Mouse (Mus musculus): ENCODE results near the gene Bpifb2.
"Not testable (repeated sequence)": the region's sequence is repeated elsewhere in the genome, so short reads cannot be mapped to it uniquely, and the experiment has no call there.

Bpifb2 gene

GRCm38 (mm10) chr2:153874745-153875144 is at the start of gene Bpifb2:
TSS of gene Bpifb2 (plus strand) at chr2:153875045.
- DNase-seq = no peak

- DNase-seq = not testable (repeated sequence)
These were observed 48.9 kb upstream of the Bpifb2 start for GRCm38 (mm10) chr2:153825900-153826299.

- DNase-seq = no peak
These were observed 47.5 kb upstream of the Bpifb2 start for GRCm38 (mm10) chr2:153827171-153827830.

GRCm38 (mm10) chr2:153828704-153829103 is 46.1 kb upstream of the Bpifb2 start:
- DNase-seq = no peak

- no peak for DNase-seq
These were observed 41.6 kb upstream of the Bpifb2 start for GRCm38 (mm10) chr2:153833291-153833690.

- DNase-seq = no peak
These were observed 32.0 kb upstream of the Bpifb2 start for GRCm38 (mm10) chr2:153842854-153843253.

- no peak for DNase-seq
These were observed 26.5 kb upstream of the Bpifb2 start for GRCm38 (mm10) chr2:153848389-153848788.

- DNase-seq = peak in 1 of 2 experiments; percentile 10
These were observed 24.4 kb upstream of the Bpifb2 start for GRCm38 (mm10) chr2:153850351-153851029.

- peak; percentile 54 to 61 for DNase-seq
These were observed 23.9 kb upstream of the Bpifb2 start for GRCm38 (mm10) chr2:153851030-153851360.

GRCm38 (mm10) chr2:153853544-153853943 is 21.3 kb upstream of the Bpifb2 start:
- DNase-seq = no peak

- no peak for DNase-seq
These were observed 15.3 kb upstream of the Bpifb2 start for GRCm38 (mm10) chr2:153859581-153859980.

GRCm38 (mm10) chr2:153860315-153860714 is 14.5 kb upstream of the Bpifb2 start:
- no peak for DNase-seq

- no peak for DNase-seq
These were observed 14.1 kb upstream of the Bpifb2 start for GRCm38 (mm10) chr2:153860715-153861114.

- DNase-seq = peak in 1 of 2 experiments; percentile 14
These were observed 12.9 kb upstream of the Bpifb2 start for GRCm38 (mm10) chr2:153861960-153862359.

GRCm38 (mm10) chr2:153870984-153871383 is 3.9 kb upstream of the Bpifb2 start, which contains the start of gene Sun5:
TSS of gene Sun5 (minus strand) at chr2:153871084.
- DNase-seq = no peak

GRCm38 (mm10) chr2:153899111-153899510 is 24.3 kb downstream of the Bpifb2 start:
- no peak for DNase-seq

GRCm38 (mm10) chr2:153900088-153900487 is 25.2 kb downstream of the Bpifb2 start, which contains the start of gene Bpifb6:
TSS of gene Bpifb6 (plus strand) at chr2:153900388.
- DNase-seq = no peak

GRCm38 (mm10) chr2:153902726-153903125 is 27.9 kb downstream of the Bpifb2 start:
- DNase-seq = no peak

- no peak for DNase-seq
These were observed 31.8 kb downstream of the Bpifb2 start for GRCm38 (mm10) chr2:153906626-153907025.

- peak in 1 of 2 experiments; percentile 29 for DNase-seq
These were observed 39.3 kb downstream of the Bpifb2 start for GRCm38 (mm10) chr2:153914151-153914550.

GRCm38 (mm10) chr2:153917930-153918329 is 43.1 kb downstream of the Bpifb2 start, which contains the start of gene Bpifb3:
TSS of gene Bpifb3 (plus strand) at chr2:153918230.
- DNase-seq = no peak

GRCm38 (mm10) chr2:153921246-153921645 is 46.4 kb downstream of the Bpifb2 start:
- no peak for DNase-seq

GRCm38 (mm10) chr2:153929871-153930413 is 55.1 kb downstream of the Bpifb2 start:
- DNase-seq = peak; percentile 27 to 60

- no peak for DNase-seq
These were observed 56.3 kb downstream of the Bpifb2 start for GRCm38 (mm10) chr2:153931125-153931524.

All from lung, postnatal 4 days (tissue).